Mouse (Mus musculus) liver, embryonic 12.5 days (tissue): Measurements from ENCODE around the gene Arfip2. TPM values are rescaled to one million over a fixed set of nuclear protein-coding genes. Genes with fewer than 3 reads are reported as not detected.

Experiments used
- ATAC-seq: fragments of 200-750 bp; cut with Nextera tagmentation; 2 replicates; pipeline ENCODE4 v1.8.0; 2017; ENCODE audit warnings: moderate number of reproducible peaks, mild to moderate bottlenecking, moderate library complexity
- H3K27ac ChIP-seq: fragments of 300-500 bp; sonication (generic); 2 replicates; pipeline ENCODE4 v1.5.1; 2016; ENCODE audit warnings: mild to moderate bottlenecking
- H3K27me3 ChIP-seq: fragments of 300-500 bp; sonication (generic); replicated peaks from 2 replicates; pipeline ENCODE4 v1.6.1; 2016; ENCODE audit warnings: mild to moderate bottlenecking, moderate library complexity
- H3K36me3 ChIP-seq: fragments of 300-500 bp; sonication (generic); 2 replicates; pipeline ENCODE4 v1.6.1; 2016; ENCODE audit warnings: mild to moderate bottlenecking, moderate library complexity
- H3K4me1 ChIP-seq: fragments of 300-500 bp; sonication (generic); 2 replicates; pipeline ENCODE4 v1.6.1; 2016
- H3K4me2 ChIP-seq: fragments of 300-500 bp; sonication (generic); 2 replicates; pipeline ENCODE4 v1.6.1; 2016; ENCODE audit warnings: mild to moderate bottlenecking, moderate library complexity
- H3K4me3 ChIP-seq: fragments of 300-500 bp; sonication (generic); 2 replicates; pipeline ENCODE4 v1.5.1; 2016; ENCODE audit warnings: mild to moderate bottlenecking, moderate library complexity
- H3K9ac ChIP-seq: fragments of 300-500 bp; sonication (generic); 2 replicates; pipeline ENCODE4 v1.6.1; 2016; ENCODE audit warnings: mild to moderate bottlenecking, moderate library complexity
- H3K9me3 ChIP-seq: fragments of 300-500 bp; sonication (generic); replicated peaks from 2 replicates; pipeline ENCODE4 v1.6.1; 2016; ENCODE audit warnings: mild to moderate bottlenecking, moderate library complexity
- WGBS: fragments of 180-500 bp; shearing (Covaris S2); methylation state at CpG from one replicate; pipeline ENCODE4 v1.1.7; 2016; ENCODE audit not compliant: insufficient replicate concordance; 5-methylcytosine and 5-hydroxymethylcytosine counted together
- polyA plus RNA-seq: library from polyadenylated mRNA; unstranded; fragments of >200 nt; fragmentation: Nextera tagmentation; extraction: Ambion mirVana; gene quantifications from 2 replicates; pipeline ENCODE4 v1.2.1, GENCODE M21; 2016

Arfip2 gene
- 24.5 and 26.8 TPM in 2 replicates for polyA plus RNA-seq

DNA sequence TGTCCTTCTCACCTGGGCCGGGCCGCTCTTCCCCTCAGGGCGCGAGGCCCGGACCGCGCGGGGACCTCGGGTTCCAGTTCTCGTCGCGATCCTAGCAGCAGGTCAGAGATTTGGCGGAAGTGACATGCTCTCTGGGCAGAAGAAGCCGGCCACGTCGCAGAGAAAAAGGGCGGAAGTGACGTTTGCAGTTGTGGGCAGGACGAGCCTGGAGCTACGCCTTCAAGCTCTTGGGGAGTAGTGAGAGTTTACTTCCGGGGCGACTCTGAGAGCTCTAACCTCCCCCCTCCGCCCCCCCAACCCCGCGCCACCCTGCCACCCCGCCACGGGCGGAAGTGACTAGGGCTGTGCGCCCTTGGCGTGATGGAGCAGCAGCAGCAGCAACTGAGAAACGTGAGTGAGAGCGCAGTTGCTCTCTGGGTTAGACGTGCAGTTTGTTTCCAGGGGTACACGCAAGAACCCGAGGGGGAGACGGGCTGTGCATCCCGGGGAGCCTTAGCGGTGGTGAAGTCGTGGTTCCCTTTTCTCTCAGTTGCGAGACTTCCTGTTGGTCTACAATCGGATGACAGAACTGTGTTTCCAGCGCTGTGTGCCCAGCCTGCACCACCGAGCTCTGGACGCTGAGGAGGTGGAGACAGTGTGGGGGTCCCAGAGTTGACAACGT lies at the start of gene Arfip2, which contains the start of gene Gm45799:
TSS of gene Arfip2 (minus strand) at position 184 of the 661 bp plus-strand sequence.
TSS of gene Gm45799 (plus strand) at position 320 of the 661 bp plus-strand sequence.
- peak within 1 kb of the TSS; percentile 85 for H3K9ac ChIP-seq
- H3K4me3 ChIP-seq: peak within 1 kb of the TSS; percentile 88
- peak within 1 kb of the TSS; percentile 84 for H3K27ac ChIP-seq
- whole genome bisulfite sequencing: under 1% methylated on average over 45 of the region's 45 CpGs
- peak; percentile 96 for ATAC-seq
- peaks cover 42% of the 10 kb centered on the region for H3K4me1 ChIP-seq
- no peaks in the 10 kb centered on the region for H3K27me3 ChIP-seq
- H3K36me3 ChIP-seq: peaks cover 61% of the 10 kb centered on the region
- H3K4me2 ChIP-seq: peak within 1 kb of the TSS; percentile 96
- H3K9me3 ChIP-seq: no peaks in the 10 kb centered on the region

DNA sequence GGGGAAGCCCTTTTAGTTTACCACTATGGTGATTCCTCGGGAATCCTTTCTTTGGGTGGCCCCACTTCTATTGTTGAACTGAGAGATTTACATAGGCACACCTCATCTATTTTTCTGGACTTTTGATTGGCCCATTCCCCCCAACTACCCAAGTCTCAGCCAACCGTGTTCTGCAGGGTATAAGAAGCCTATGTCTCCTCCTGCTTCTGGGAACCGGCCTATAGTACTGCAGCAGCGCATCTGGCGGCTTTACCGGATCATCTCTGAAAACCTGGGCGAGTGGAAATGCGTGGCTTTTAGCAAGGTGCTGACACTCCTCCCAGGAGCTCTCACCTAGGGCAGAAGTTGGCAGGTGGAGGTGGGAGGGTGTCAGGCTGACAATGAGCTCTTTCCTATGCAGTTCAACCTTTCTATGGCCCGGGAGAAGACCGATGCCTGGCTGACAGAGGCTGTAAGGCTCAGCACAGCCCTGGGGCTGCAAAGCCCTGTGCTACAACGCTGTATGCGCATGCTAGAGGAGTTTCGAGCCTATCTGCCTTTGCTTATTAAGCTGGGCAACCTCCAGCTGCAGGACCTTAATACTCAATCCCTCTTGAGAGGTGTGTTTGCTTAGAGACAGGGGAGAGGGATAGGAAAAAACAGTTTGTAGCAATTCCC lies 45.5 kb upstream of the Arfip2 start:
- Histone ChIP-seq H3K27me3 (no peaks in the 10 kb centered on the region), H3K4me1 (no peaks in the 10 kb centered on the region), H3K4me3 (no peak overlapping the region), H3K9ac (no peak overlapping the region), H3K9me3 (no peaks in the 10 kb centered on the region), H3K36me3 (no peaks in the 10 kb centered on the region), H3K4me2 (no peak overlapping the region), H3K27ac (no peak overlapping the region)
- ATAC-seq: no peak
- 28% methylated on average over 13 of the region's 13 CpGs for WGBS

DNA sequence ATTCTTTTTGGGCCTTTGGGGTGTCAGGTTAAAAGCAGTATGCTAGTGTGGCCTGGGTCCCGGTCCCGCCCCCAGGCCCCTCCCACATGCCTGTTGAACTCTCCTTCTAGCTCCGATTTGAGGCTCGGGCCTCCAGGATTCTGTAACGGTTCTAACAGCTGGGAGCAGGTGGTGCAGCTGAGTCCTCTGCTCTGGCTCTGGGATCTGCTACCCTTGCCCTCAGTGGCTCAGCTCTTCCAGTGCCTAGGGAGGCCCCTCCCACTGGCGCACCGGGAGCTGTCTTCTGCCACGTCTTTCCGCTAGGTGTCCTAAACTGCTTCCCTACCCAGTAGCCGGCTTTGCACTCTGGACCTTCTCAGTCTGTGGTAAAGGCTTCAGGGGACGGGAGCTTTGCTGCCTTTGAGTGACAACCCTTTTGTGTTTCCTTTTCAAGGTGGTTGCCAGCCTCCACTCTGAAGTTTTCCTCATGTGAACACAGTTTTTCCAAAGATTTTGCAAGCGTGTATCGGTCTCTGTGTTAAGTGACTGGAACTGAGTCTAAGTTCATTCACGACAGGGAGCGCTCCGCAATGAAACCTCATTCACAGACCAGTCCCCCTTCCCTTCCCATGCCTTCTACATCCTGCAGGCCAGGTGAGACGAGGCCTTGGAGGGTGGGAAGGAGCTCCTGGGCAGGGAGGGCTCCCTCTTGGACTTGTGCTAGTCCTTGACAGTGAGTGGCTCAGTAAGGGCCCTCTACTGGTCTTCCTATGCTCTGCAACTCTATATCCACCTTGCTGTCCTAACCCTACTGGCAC lies 10.6 kb upstream of the Arfip2 start, which contains the start of gene Dnhd1:
TSS of gene Dnhd1 (plus strand) at position 189 of the 797 bp plus-strand sequence.
- WGBS: 3% methylated on average over 17 of the region's 17 CpGs
- no peaks in the 10 kb centered on the region for H3K27me3 ChIP-seq
- peak; percentile 95 for ATAC-seq
- H3K4me3 ChIP-seq: peak within 1 kb of the TSS; percentile 58
- 0 out of 2 replicates have a peak, but pooled peaks cover 4% of the 10 kb centered on the region for H3K36me3 ChIP-seq
- no peak within 1 kb of the TSS for H3K27ac ChIP-seq
- peak within 1 kb of the TSS; percentile 59 for H3K9ac ChIP-seq
- H3K4me2 ChIP-seq: peak within 1 kb of the TSS; percentile 81
- H3K4me1 ChIP-seq: peaks cover 11% of the 10 kb centered on the region
- no peaks in the 10 kb centered on the region for H3K9me3 ChIP-seq

DNA sequence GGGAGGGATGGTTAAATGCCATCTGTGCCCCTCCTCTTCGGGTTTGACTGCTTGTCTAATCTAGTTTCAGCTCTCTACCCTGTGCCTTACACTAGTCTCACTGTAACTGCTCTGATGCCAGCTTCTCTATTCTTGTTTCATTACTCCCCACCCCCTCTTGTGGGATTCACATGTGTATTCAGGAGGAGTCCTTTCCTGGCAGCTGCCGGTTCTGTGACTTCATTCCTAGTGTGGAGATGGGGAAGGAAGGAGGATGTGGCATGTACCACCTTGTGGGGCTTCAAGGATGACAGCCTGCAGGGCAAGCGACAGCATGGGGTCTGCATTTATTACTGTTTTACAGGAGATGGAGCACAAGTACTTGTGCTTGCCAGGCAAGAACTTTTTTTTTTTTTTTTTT lies 1.7 kb upstream of the Arfip2 start:
- H3K36me3 ChIP-seq: peaks cover 47% of the 10 kb centered on the region
- no peaks in the 10 kb centered on the region for H3K9me3 ChIP-seq
- peak overlapping the region; percentile 96 for H3K4me2 ChIP-seq
- no peak for ATAC-seq
- H3K4me1 ChIP-seq: peaks cover 32% of the 10 kb centered on the region
- H3K27me3 ChIP-seq: no peaks in the 10 kb centered on the region
- peak overlapping the region; percentile 85; the same call in 1 of the 2 replicates for H3K9ac ChIP-seq
- H3K27ac ChIP-seq: peak overlapping the region; percentile 84; the same call in 1 of the 2 replicates
- 46% methylated on average over 3 of the region's 3 CpGs for WGBS
- peak overlapping the region; percentile 88 for H3K4me3 ChIP-seq

DNA sequence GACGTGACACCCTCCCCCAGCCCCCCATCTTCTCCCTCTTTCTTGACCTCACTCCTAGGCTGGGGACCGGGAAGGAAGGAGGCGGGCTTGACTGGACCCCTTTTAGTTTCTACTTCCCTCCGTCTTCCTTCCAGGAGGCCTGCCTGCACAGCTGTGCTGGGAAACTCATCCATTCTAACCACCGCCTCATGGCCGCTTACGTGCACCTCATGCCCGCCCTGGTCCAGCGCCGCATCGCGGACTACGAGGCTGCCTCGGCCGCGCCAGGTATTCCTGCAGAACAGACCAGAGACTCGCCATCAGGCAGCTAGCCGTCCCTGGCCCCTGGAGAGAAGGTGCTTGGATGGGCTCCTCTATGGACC lies 659 bp upstream of the Arfip2 start:
- Histone ChIP-seq H3K4me3 (peak overlapping the region; percentile 88), H3K4me1 (peaks cover 37% of the 10 kb centered on the region), H3K9me3 (no peaks in the 10 kb centered on the region), H3K27me3 (no peaks in the 10 kb centered on the region), H3K9ac (peak overlapping the region; percentile 85), H3K4me2 (peak overlapping the region; percentile 96), H3K27ac (peak overlapping the region; percentile 84), H3K36me3 (peaks cover 56% of the 10 kb centered on the region)
- ATAC-seq: peak; percentile 8
- WGBS: 2% methylated on average over 18 of the region's 18 CpGs

DNA sequence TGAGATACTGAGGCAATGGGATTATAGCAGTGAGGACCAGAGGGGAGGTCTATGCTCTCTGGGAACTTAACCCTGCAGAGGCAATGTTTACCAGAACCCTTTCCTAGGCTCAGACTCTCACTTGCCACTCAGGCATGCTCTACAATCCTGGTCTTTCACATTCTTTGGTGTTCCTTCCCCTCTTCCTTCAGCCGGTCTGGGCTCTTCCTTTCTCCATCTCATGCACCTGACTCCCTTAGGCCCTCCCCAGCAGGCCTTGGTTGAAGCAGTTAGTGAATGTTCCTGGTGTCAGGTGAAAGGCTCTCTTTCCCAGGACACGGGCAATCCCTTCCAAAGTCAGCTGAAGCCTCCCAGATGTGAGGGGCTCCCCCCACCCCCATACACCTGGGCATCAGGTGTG lies 460 bp downstream of the Arfip2 start, which contains the start of gene Timm10b:
TSS of gene Timm10b (plus strand) at position 301 of the 400 bp plus-strand sequence.
- peak; percentile 4 for ATAC-seq
- Histone ChIP-seq H3K4me3 (peak within 1 kb of the TSS; percentile 88), H3K4me1 (peaks cover 47% of the 10 kb centered on the region), H3K36me3 (peaks cover 55% of the 10 kb centered on the region), H3K9me3 (no peaks in the 10 kb centered on the region), H3K9ac (peak within 1 kb of the TSS; percentile 85), H3K4me2 (peak within 1 kb of the TSS; percentile 96), H3K27ac (peak within 1 kb of the TSS; percentile 84), H3K27me3 (no peaks in the 10 kb centered on the region)
- WGBS: 2% methylated on average over 2 of the region's 2 CpGs

DNA sequence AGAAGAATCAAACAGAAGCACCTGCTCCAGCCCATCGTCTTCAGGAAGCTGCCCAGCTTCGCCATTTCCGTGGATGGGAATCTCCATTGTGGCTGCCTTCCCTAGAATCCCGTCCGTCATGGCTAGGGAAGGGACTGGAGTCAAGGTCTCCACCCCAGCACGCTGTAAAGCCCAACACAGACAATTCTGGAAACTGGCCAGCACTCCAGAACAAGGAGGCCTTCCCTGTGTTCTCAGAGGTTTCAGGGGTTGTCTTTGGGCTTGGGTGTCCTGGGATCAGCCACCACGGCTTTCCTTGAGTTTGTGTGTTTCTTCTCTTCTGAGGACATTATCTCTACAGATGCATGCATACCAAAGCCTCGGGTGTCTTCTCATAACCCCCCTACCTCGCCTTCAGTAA lies 912 bp downstream of the Arfip2 start:
- WGBS: 64% methylated on average over 9 of the region's 9 CpGs
- H3K4me1 ChIP-seq: peaks cover 52% of the 10 kb centered on the region
- ATAC-seq: no peak
- no peaks in the 10 kb centered on the region for H3K9me3 ChIP-seq
- H3K27ac ChIP-seq: no peak overlapping the region
- H3K27me3 ChIP-seq: no peaks in the 10 kb centered on the region
- H3K36me3 ChIP-seq: peaks cover 53% of the 10 kb centered on the region
- peak overlapping the region; percentile 81 for H3K9ac ChIP-seq
- peak overlapping the region; percentile 88 for H3K4me3 ChIP-seq
- peak overlapping the region; percentile 96 for H3K4me2 ChIP-seq

DNA sequence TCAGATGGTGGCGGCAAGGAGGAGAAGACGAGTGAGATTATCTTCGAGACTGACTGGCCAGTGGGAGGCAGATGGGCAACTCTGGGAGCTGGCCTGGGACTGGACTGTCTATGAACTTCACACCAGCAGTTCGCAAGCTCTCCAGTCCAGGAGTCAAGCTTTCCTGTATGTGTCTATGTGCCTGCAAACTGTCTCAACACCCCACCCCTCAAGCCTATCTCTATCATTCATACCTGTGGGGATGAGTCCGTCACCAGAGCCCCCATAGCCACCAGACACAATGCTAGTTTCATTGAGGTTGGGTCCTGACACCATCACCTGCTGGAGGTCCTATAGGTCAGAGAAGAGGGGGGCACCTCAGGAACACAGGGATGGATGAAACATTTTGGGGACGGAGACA lies 1.4 kb downstream of the Arfip2 start:
- Histone ChIP-seq H3K4me2 (0 out of 2 replicates have a peak overlapping the region, but pooled peaks have one; percentile 96), H3K9me3 (no peaks in the 10 kb centered on the region)

DNA sequence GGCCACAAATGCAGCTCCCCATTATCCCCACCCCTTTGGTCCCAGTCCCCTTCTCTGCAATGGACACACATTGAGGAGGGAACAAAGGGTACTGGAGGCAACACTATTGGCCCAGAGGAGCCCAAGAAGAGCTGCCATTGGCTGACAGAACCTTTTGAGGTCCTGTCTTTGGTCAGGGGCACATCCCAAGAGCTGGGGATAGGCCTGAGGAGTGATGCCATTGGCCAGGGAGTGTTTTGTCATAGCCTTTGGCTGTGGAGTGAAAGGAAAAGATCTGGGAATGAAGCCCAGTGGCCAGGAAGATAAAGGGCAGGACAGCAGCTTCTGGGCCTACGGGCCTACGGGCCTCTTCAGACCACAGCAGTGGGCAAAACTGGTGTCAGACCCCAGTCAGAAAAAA lies 4.5 kb downstream of the Arfip2 start:
- Histone ChIP-seq H3K4me2 (no peak overlapping the region), H3K9me3 (no peaks in the 10 kb centered on the region), H3K4me3 (no peak overlapping the region), H3K27ac (no peak overlapping the region), H3K27me3 (peaks cover 12% of the 10 kb centered on the region), H3K4me1 (peaks cover 50% of the 10 kb centered on the region), H3K36me3 (peaks cover 34% of the 10 kb centered on the region), H3K9ac (no peak overlapping the region)
- no peak for ATAC-seq
- WGBS: 83% methylated on average over 2 of the region's 2 CpGs

More for the DNA sequence above, 1.4 kb downstream of the Arfip2 start:
- Histone ChIP-seq H3K36me3 (peaks cover 47% of the 10 kb centered on the region), H3K27ac (no peak overlapping the region), H3K4me1 (peaks cover 57% of the 10 kb centered on the region), H3K27me3 (no peaks in the 10 kb centered on the region), H3K9ac (no peak overlapping the region), H3K4me3 (no peak overlapping the region)
- whole genome bisulfite sequencing: 77% methylated on average over 6 of the region's 6 CpGs
- ATAC-seq: no peak

DNA sequence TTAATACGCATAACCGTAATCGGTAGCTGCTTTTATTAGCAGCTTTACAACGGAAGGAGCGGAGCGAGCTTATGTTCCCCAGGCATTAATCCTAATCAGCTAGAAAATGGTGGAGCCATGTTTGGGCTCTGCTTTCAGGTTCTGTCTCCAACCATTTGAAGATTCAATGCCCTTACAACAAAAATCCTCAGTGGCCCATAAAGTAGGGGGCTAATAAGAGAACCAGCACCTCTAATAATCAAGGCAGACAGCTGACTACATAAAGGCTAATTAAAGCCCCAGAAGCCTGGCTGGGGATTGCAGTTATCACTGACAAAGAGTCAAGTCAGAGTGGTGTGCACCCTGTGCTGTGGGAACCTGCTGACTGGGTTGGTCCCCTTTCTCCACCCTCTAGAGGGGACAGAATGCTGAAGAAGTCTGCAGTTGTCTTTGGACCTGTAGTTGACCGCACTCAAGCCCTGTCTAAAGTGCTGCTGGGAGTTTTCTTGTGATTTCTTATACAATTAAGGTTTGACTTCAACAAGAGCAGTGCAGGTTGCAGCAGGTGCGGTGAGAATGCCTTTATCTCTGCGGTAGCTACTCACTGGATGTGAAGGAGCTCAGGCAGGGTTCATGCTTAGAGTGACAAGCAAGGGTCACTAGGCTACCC lies 5.8 kb downstream of the Arfip2 start:
- H3K4me1 ChIP-seq: peaks cover 44% of the 10 kb centered on the region
- H3K9me3 ChIP-seq: no peaks in the 10 kb centered on the region
- ATAC-seq: no peak
- peaks cover 34% of the 10 kb centered on the region for H3K36me3 ChIP-seq
- H3K4me2 ChIP-seq: peak overlapping the region; percentile 95
- H3K27ac ChIP-seq: no peak overlapping the region
- 50% methylated on average over 9 of the region's 9 CpGs for whole genome bisulfite sequencing
- H3K27me3 ChIP-seq: peaks cover 12% of the 10 kb centered on the region
- peak overlapping the region; percentile 69 for H3K4me3 ChIP-seq
- 0 out of 2 replicates have a peak overlapping the region, but pooled peaks have one; percentile 78 for H3K9ac ChIP-seq

DNA sequence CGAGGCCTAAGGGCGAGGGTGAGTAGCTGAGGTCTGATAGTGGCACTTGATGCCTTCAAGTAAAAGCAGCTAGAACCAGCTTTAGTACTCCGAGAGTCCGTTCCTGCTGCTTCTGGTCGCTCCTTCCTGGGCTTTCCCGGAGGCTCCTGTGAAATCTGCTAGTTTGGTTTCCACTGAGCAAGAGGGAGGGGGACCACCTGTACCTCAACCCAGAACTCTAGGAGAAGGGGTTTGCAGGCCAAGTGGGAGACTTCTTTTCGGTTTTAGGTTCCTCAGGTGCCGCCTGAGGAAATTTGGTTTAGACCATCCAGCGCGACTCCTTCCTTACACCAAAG lies 6.4 kb downstream of the Arfip2 start:
- H3K4me1 ChIP-seq: peaks cover 37% of the 10 kb centered on the region
- H3K27me3 ChIP-seq: peaks cover 12% of the 10 kb centered on the region
- H3K36me3 ChIP-seq: peaks cover 33% of the 10 kb centered on the region
- H3K4me2 ChIP-seq: peak overlapping the region; percentile 95
- H3K9ac ChIP-seq: peak overlapping the region; percentile 78
- 0 out of 2 replicates have a peak, but pooled peaks have one; percentile 33 for ATAC-seq
- no peaks in the 10 kb centered on the region for H3K9me3 ChIP-seq
- 6% methylated on average over 10 of the region's 10 CpGs for WGBS
- H3K4me3 ChIP-seq: peak overlapping the region; percentile 69
- no peak overlapping the region for H3K27ac ChIP-seq
